Mouse (Mus musculus) lung, postnatal 10 days (tissue): ENCODE data around the gene Eppin.
"Not testable (repeated sequence)": the region's sequence is repeated elsewhere in the genome, so short reads cannot be mapped to it uniquely, and the experiment has no call there.

Experiments used
- DNase-seq: peaks from one replicate; pipeline ENCODE4 v3.0.0; 2021

Gene Eppin

GRCm38 (mm10) chr2:164593494-164593893 is at the start of gene Eppin:
Gene Eppin, minus strand, starts transcription at chr2:164593594.
- DNase-seq, result no peak

- peak; percentile 24 for DNase-seq
These were observed 48.7 kb upstream of the Eppin start for GRCm38 (mm10) chr2:164641881-164642673.

- DNase-seq, result no peak
These were observed 47.7 kb upstream of the Eppin start for GRCm38 (mm10) chr2:164641129-164641528.

GRCm38 (mm10) chr2:164638696-164639095 is 45.3 kb upstream of the Eppin start, which contains the start of gene Wfdc16:
Gene Wfdc16, minus strand, starts transcription at chr2:164638796.
- no peak for DNase-seq

GRCm38 (mm10) chr2:164635266-164635665 is 41.9 kb upstream of the Eppin start:
- no peak for DNase-seq

- no peak for DNase-seq
These were observed 28.4 kb upstream of the Eppin start for GRCm38 (mm10) chr2:164621775-164622174.

GRCm38 (mm10) chr2:164619050-164619449 is 25.7 kb upstream of the Eppin start:
- DNase-seq, result peak; percentile 25

GRCm38 (mm10) chr2:164615386-164615785 is 22.0 kb upstream of the Eppin start:
- no peak for DNase-seq

GRCm38 (mm10) chr2:164613471-164613870 is 20.1 kb upstream of the Eppin start, which contains the start of the genes Wfdc6b and Wfdc8:
Gene Wfdc6b, plus strand, starts transcription at chr2:164613522.
Gene Wfdc8, minus strand, starts transcription at chr2:164613626.
- peak; percentile 81 for DNase-seq

GRCm38 (mm10) chr2:164608781-164609180 is 15.4 kb upstream of the Eppin start:
- DNase-seq, result no peak

- DNase-seq, result no peak
These were observed 11.0 kb upstream of the Eppin start for GRCm38 (mm10) chr2:164604411-164604810.

GRCm38 (mm10) chr2:164603482-164603881 is 10.1 kb upstream of the Eppin start:
- DNase-seq, result no peak

- DNase-seq, result no peak
These were observed 6.8 kb upstream of the Eppin start for GRCm38 (mm10) chr2:164600179-164600578.

- DNase-seq, result peak; percentile 57
These were observed 1.4 kb downstream of the Eppin start for GRCm38 (mm10) chr2:164592014-164592413.

GRCm38 (mm10) chr2:164585025-164585725 is 8.2 kb downstream of the Eppin start, which contains the start of gene Wfdc6a:
Gene Wfdc6a, minus strand, starts transcription at chr2:164585447.
- peak; percentile 57 for DNase-seq

GRCm38 (mm10) chr2:164573359-164573758 is 20.0 kb downstream of the Eppin start, which contains the start of gene Spint3:
Gene Spint3, minus strand, starts transcription at chr2:164573459.
- DNase-seq, result not testable (repeated sequence)

- no peak for DNase-seq
These were observed 25.9 kb downstream of the Eppin start for GRCm38 (mm10) chr2:164567460-164567859.

- DNase-seq, result no peak
These were observed 26.4 kb downstream of the Eppin start for GRCm38 (mm10) chr2:164566997-164567396.

GRCm38 (mm10) chr2:164564346-164564745 is 29.0 kb downstream of the Eppin start:
- no peak for DNase-seq

GRCm38 (mm10) chr2:164563339-164564038 is 29.9 kb downstream of the Eppin start:
- peak; percentile 66 for DNase-seq

GRCm38 (mm10) chr2:164562391-164563188 is 30.8 kb downstream of the Eppin start, which contains the start of gene Wfdc2:
Gene Wfdc2, plus strand, starts transcription at chr2:164562413.
- DNase-seq, result peak; percentile 75

- no peak for DNase-seq
These were observed 33.3 kb downstream of the Eppin start for GRCm38 (mm10) chr2:164560106-164560505.
